Mouse (Mus musculus): Measurements from ENCODE around the gene Ccr1.

The Ccr1 gene

GRCm38 (mm10) chr9:123953551-123953950 lies 14.9 kb downstream of the Ccr1 start:
- DNase-seq: no peak

GRCm38 (mm10) chr9:123951176-123951575 lies 17.3 kb downstream of the Ccr1 start:
- DNase-seq: no peak

GRCm38 (mm10) chr9:123949432-123949831 lies 19.1 kb downstream of the Ccr1 start:
- no peak for DNase-seq

GRCm38 (mm10) chr9:123947815-123948214 lies 20.7 kb downstream of the Ccr1 start:
- DNase-seq: no peak

- DNase-seq: no peak
Observed at GRCm38 (mm10) chr9:123942025-123942424, 26.5 kb downstream of the Ccr1 start.

- DNase-seq: no peak
Observed at GRCm38 (mm10) chr9:123941316-123941715, 27.2 kb downstream of the Ccr1 start.

GRCm38 (mm10) chr9:123940628-123941027 lies 27.9 kb downstream of the Ccr1 start:
- no peak for DNase-seq

- no peak for DNase-seq
Observed at GRCm38 (mm10) chr9:123940168-123940567, 28.3 kb downstream of the Ccr1 start.

- DNase-seq: no peak
Observed at GRCm38 (mm10) chr9:123937989-123938388, 30.5 kb downstream of the Ccr1 start.

- no peak for DNase-seq
Observed at GRCm38 (mm10) chr9:123936604-123937280, 31.8 kb downstream of the Ccr1 start.

GRCm38 (mm10) chr9:123935776-123936175 lies 32.7 kb downstream of the Ccr1 start:
- no peak for DNase-seq

- no peak for DNase-seq
Observed at GRCm38 (mm10) chr9:123935346-123935745, 33.1 kb downstream of the Ccr1 start.

GRCm38 (mm10) chr9:123933716-123934445 lies 34.6 kb downstream of the Ccr1 start:
- DNase-seq: no peak

GRCm38 (mm10) chr9:123932911-123933675 lies 35.4 kb downstream of the Ccr1 start:
- no peak for DNase-seq

GRCm38 (mm10) chr9:123931761-123932700 lies 36.5 kb downstream of the Ccr1 start:
- DNase-seq: peak; percentile 52

GRCm38 (mm10) chr9:123930926-123931325 lies 37.6 kb downstream of the Ccr1 start:
- DNase-seq: no peak

- DNase-seq: no peak
Observed at GRCm38 (mm10) chr9:123930476-123930875, 38.0 kb downstream of the Ccr1 start.

- no peak for DNase-seq
Observed at GRCm38 (mm10) chr9:123929936-123930335, 38.6 kb downstream of the Ccr1 start.

GRCm38 (mm10) chr9:123928759-123929246 lies 39.7 kb downstream of the Ccr1 start:
- peak; percentile 62 for DNase-seq

GRCm38 (mm10) chr9:123928118-123928758 lies 40.3 kb downstream of the Ccr1 start:
- peak; percentile 31 for DNase-seq

GRCm38 (mm10) chr9:123927281-123927960 lies 41.1 kb downstream of the Ccr1 start:
- DNase-seq: no peak
